Mouse (Mus musculus) myocyte (in vitro differentiated cells): Measurements from ENCODE around the gene Pygo2.

Experiments used
- CEBPB ChIP-seq: IDR thresholded peaks from 2 replicates; pipeline ENCODE4 v1.6.1; 2011; ENCODE audit warnings: mild to moderate bottlenecking, moderate library complexity; ENCODE audit not compliant: poor library complexity, insufficient read depth, severe bottlenecking
- E2F4 ChIP-seq: IDR thresholded peaks from one replicate; pipeline ENCODE4 v1.6.1; 2011; ENCODE audit warnings: mild to moderate bottlenecking, control low read depth, moderate library complexity; ENCODE audit not compliant: insufficient read depth
- MAX ChIP-seq: IDR thresholded peaks from one replicate; pipeline ENCODE4 v1.6.1; 2011; ENCODE audit warnings: low read depth, mild to moderate bottlenecking, control low read depth
- MYOD1 ChIP-seq, 3 experiments: IDR thresholded peaks; one replicate each; pipeline ENCODE4 v1.6.1; 2011; ENCODE audit warnings: control low read depth in 2 of 3, low read depth in 2 of 3, mild to moderate bottlenecking in 2 of 3, moderate library complexity in 1 of 3; ENCODE audit not compliant: insufficient read length in 2 of 3, control insufficient read depth in 1 of 3
- MYOG ChIP-seq, 3 experiments: IDR thresholded peaks; one replicate each; pipeline ENCODE4 v1.6.1; 2011; ENCODE audit warnings: control low read depth in 2 of 3, low read depth in 2 of 3, mild to moderate bottlenecking in 2 of 3; ENCODE audit not compliant: insufficient read length in 2 of 3, control insufficient read depth in 1 of 3, insufficient read depth in 1 of 3
- POLR2A ChIP-seq: IDR thresholded peaks from one replicate; pipeline ENCODE4 v1.6.1; 2011; ENCODE audit warnings: low read depth, mild to moderate bottlenecking, control low read depth, moderate library complexity; ENCODE audit not compliant: insufficient read length
- POLR2AphosphoS2 ChIP-seq: IDR thresholded peaks from one replicate; pipeline ENCODE4 v1.6.1; 2011; ENCODE audit warnings: low read depth, control low read depth; ENCODE audit not compliant: insufficient read length
- REST ChIP-seq: IDR thresholded peaks from one replicate; pipeline ENCODE4 v1.6.1; 2011; ENCODE audit warnings: mild to moderate bottlenecking, control low read depth, moderate library complexity; ENCODE audit not compliant: insufficient read depth, insufficient read length
- SRF ChIP-seq: IDR thresholded peaks from one replicate; pipeline ENCODE4 v1.6.1; 2011; ENCODE audit warnings: low read depth; ENCODE audit not compliant: control insufficient read depth, insufficient read length
- TCF12 ChIP-seq: IDR thresholded peaks from one replicate; pipeline ENCODE4 v1.6.1; 2011; ENCODE audit warnings: mild to moderate bottlenecking, control low read depth; ENCODE audit not compliant: poor library complexity, insufficient read depth, severe bottlenecking
- TCF3 ChIP-seq: IDR thresholded peaks from one replicate; pipeline ENCODE4 v1.6.1; 2011; ENCODE audit warnings: low read depth, control low read depth; ENCODE audit not compliant: insufficient read length
- USF1 ChIP-seq: IDR thresholded peaks from one replicate; pipeline ENCODE4 v1.6.1; 2011; ENCODE audit warnings: low read depth, mild to moderate bottlenecking, control low read depth, moderate library complexity

- no peak for TF ChIP-seq MAX
- no peak for TF ChIP-seq CEBPB
- no peak for TF ChIP-seq POLR2A
- no peak for TF ChIP-seq MYOG (IDR thresholded peaks at IDR 0.05; ENCODE audit: control insufficient read depth in 1 of 3, insufficient read depth in 1 of 3, insufficient read length in 2 of 3, low read depth in 2 of 3)
- no peak for TF ChIP-seq MYOD1 (IDR thresholded peaks at IDR 0.05; ENCODE audit: control insufficient read depth in 1 of 3, insufficient read length in 2 of 3, low read depth in 2 of 3)
- no peak for TF ChIP-seq USF1
- no peak for TF ChIP-seq E2F4
- no peak for TF ChIP-seq SRF
- TF ChIP-seq REST: no peak
- TF ChIP-seq POLR2AphosphoS2: no peak
- no peak for TF ChIP-seq TCF12
- TF ChIP-seq TCF3: no peak
Measured at GRCm38 (mm10) chr3:89380291-89380690, 49.7 kb upstream of the Pygo2 start.
